Mouse (Mus musculus): ENCODE measurements at regions not wholly inside any gene's neighbourhood (a gene's known extent, or its start where the extent isn't known, plus 50 kb on each side); places are given as distances from the start of the nearest gene placed in this dataset.

- H3K36me3 ChIP-seq (ENCODE audit: inconsistent target), result no peaks in the 10 kb centered on the region
- H3K79me2 ChIP-seq (ENCODE audit: inconsistent target), result no peaks in the 10 kb centered on the region
- H3K4me3 ChIP-seq (ENCODE audit: inconsistent target), result no peak overlapping the region
- no peak overlapping the region for H3K27ac ChIP-seq
- WGBS (ENCODE audit: missing documents), result 50% methylated on average over 6 of the region's 6 CpGs
These were observed 53.6 kb upstream of the Spdye4c start for GRCm38 (mm10) chr2:128537425-128537824.

- H3K27ac ChIP-seq, result no peak overlapping the region
- H3K79me2 ChIP-seq (ENCODE audit: inconsistent target), result no peaks in the 10 kb centered on the region
- no peak overlapping the region for H3K4me3 ChIP-seq (ENCODE audit: inconsistent target)
- no peaks in the 10 kb centered on the region for H3K36me3 ChIP-seq (ENCODE audit: inconsistent target)
- WGBS (ENCODE audit: missing documents), result 93% methylated on average over 8 of the region's 8 CpGs
These were observed 52.3 kb upstream of the Spdye4c start for GRCm38 (mm10) chr2:128538736-128539135.

Measured in macrophage (primary cell).